Mouse (Mus musculus): ENCODE measurements around the gene Prss57.

- no peak for TF ChIP-seq CTCF (conservative IDR thresholded peaks at IDR 0.05; ENCODE audit: low read length)
- TF ChIP-seq NANOG (IDR thresholded peaks at IDR 0.05; ENCODE audit: borderline replicate concordance, low read length) = no peak
These were observed 10.1 kb downstream of the Prss57 start for GRCm38 (mm10) chr10:79780664-79781015.
